Mouse (Mus musculus) liver, postnatal 0 days (tissue): ENCODE data around the gene Trnau1ap.

Experiments used
- CTCF ChIP-seq: sonication (generic); IDR thresholded peaks from 2 replicates; pipeline ENCODE4 v1.5.1; 2016; ENCODE audit warnings: antibody characterized with exemption, low read depth
- EP300 ChIP-seq: IDR thresholded peaks from 2 replicates; pipeline ENCODE4 v1.6.1; 2016; ENCODE audit warnings: antibody characterized with exemption, low read depth, mild to moderate bottlenecking

DNA sequence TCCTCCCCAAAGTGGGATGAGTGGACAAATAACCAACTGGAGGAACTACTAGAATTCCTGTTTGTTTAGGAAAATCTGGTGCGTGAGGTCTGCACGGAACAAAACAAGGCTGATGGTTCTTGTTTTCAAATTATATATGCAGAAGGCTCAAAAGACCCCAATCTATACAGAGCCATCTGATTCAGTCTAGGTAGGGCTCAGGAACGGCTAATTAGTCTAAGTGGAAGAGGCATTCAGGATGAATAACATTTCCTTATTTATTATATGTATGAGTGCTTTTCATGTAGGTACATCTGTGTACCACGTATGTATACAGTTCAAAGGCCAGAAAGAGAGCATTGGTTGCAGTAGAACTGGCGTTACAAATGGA is 16.5 kb upstream of the Trnau1ap start:
- TF ChIP-seq CTCF (no peak), EP300 (no peak)
